Mouse (Mus musculus) skeletal muscle tissue, adult 2 months (tissue): ENCODE measurements at regions not wholly inside any gene's neighbourhood (a gene's known extent, or its start where the extent isn't known, plus 50 kb on each side); places are given as distances from the start of the nearest gene placed in this dataset.
"Not testable (repeated sequence)": the region's sequence is repeated elsewhere in the genome, so short reads cannot be mapped to it uniquely, and the experiment has no call there.

Experiments
- DNase-seq: peaks from one replicate; pipeline ENCODE4 v3.0.0-alpha.2; 2012; ENCODE audit warnings: low read depth, low spot score

DNA sequence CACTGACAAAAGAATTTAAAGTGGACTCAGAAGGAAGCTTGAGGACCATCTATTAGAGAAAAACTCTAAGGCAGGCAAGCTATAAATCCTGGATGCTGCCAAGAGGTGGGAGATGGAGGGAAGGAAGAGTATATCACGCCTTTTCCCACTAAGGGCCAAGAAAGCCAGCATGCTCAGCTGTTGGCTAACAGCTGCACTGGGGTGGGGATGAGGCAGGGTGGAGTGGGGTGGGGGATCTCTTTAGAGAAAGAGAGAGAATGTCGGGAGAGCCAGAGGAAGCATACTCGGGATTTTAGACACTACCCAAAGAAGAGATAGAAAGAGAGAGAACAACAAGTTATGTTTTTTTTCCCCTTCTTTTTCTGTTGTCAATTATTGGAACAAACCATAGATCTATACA lies 115.2 kb upstream of the Shb start:
- no peak for DNase-seq

DNA sequence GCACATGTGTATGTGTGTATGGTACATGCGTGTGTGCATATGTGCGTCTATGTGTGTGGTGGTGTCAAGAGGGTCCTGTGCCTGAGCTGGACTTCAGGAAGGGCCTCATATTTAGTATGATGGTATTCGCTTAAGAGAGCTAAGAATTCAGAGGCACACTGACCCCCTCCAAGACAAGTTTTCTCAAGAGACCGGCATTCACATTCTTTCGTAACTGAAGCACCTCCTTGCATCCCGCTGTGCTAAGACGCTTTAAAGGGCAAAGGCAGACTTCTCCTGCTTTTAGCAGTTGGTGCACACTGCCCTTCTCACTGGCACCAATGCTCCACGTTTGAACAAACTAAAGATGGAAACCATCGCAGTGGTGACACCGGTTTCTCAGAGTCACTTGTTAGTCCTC lies 110.3 kb upstream of the Shb start:
- DNase-seq, result no peak

- peak; percentile 26 for DNase-seq
Observed at GRCm38 (mm10) chr4:45641272-45641671, 109.0 kb upstream of the Shb start.

DNA sequence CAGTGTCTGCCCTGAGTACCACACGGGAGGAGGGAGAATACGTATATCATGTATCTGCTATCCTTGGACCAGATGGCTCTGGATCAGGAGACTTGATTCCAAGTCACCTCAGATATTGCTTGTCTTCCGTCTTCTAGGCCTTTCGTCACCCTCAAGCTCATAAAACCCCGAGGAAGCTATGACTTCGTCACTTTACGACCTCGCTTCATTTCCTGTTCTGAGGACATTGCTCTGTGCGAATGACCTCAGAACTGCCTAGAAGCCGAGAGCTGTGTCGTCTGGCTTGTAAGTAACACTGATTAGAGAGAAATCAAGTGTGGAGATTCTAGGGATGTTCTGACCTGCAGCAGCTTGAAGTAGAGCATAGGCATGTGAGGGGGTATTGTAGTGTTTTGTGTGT lies 108.4 kb upstream of the Shb start:
- DNase-seq, result no peak

GRCm38 (mm10) chr4:45639397-45640034 lies 107.2 kb upstream of the Shb start:
- no peak for DNase-seq

- DNase-seq, result no peak
Observed at GRCm38 (mm10) chr4:45638411-45638810, 106.1 kb upstream of the Shb start.

- no peak for DNase-seq
Observed at GRCm38 (mm10) chr4:45631276-45632045, 99.2 kb upstream of the Shb start.

DNA sequence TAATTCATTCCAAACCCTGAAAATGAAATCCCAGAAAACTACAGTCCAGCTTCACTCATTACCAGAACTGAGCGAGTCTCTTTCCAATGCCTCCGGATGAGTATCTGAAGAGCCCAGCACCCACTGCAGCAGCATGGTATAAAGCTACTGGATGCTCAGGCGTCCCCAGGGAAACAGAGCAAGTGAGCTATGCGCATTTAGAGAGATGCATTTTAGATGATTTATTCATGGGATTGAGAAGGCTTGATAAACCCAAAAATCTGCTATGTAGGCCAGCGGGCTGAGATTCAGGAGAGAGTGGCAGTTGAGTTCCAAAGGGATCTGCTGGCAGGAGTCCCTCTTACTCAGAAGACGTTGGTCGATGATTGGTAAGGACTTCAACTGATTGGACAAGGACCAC lies 93.4 kb upstream of the Shb start:
- DNase-seq, result no peak

DNA sequence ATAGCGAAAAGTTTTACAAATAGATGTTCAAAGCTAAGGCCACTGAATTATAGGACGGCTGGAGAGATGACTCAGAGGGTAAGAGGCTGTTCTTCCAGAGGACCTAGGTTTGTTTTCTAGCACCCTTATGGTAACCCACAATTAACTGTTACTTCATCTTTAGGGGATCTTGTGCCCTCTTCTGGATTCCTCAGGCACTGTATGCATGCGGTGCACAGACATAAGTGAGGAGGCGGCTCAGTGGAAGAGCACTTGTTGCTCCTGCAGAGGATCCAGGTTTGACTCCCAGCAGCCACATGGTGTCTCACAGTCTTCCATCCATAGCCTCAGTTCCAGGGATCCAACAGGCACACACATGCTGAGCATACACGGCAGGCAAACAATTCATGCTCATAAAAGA lies 89.7 kb upstream of the Shb start:
- no peak for DNase-seq

DNA sequence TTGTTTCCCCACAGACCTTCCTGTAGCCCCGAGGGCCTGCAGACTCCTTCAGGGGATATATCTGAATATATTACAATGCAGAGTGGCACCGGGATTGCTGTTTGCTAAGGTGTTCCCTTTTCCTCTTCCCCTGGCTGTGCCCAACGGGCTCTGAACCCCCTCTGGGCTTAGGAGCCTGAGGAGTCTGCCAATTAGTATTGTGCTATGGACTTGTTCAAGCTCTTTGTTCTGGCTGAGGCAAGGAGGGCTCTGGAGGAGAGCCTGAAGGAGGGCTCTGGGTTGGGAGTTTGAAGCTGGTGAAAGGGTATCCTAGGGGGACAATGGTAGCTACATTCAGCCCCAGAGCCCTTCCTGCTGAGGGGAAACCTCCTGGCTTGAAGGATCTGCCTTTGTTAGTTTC lies 84.9 kb upstream of the Shb start:
- no peak for DNase-seq

DNA sequence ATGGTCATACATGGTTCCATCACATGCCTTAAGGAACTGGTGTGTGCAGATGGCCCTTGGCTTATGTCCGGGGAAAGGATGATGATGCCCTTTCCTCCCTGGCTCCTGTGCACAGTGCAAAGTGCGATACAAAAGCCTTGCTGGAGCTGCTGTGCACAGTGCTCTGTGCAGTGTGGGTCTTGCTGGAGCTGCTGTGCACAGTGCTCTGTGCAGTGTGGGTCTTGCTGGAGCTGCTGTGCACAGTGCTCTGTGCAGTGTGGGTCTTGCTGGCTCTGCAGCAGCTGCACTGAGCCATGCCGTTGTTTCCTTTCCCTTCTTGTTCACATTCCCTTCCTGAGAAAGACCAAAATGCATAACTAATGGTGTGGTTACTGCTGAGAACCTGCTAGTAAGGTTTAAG lies 81.2 kb upstream of the Shb start:
- DNase-seq, result not testable (repeated sequence)

GRCm38 (mm10) chr4:45612132-45612531 lies 79.9 kb upstream of the Shb start:
- DNase-seq, result peak; percentile 32

DNA sequence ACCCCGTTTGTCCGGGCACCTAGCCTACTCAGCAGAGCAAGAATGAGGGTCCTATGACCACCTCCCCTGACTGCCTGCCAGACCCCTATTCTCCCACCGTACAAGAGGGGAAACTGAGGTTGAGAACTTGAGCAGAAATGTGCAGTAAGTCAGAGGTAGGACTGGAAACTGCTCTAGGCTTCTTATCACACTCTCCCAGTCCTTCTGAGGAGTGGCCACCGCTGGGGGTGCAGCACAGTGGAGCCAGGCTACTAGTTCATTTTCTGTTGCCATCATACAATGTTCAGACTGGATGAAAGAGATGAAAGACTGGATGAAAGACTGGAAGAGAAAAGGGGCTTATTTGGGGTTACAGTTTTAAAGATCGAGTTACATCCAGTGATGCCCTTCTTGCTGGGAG lies 78.7 kb upstream of the Shb start:
- DNase-seq, result no peak

GRCm38 (mm10) chr4:45606578-45606977 lies 74.3 kb upstream of the Shb start:
- DNase-seq, result peak; percentile 25

GRCm38 (mm10) chr4:45605681-45606080 lies 73.4 kb upstream of the Shb start:
- peak; percentile 31 for DNase-seq

DNA sequence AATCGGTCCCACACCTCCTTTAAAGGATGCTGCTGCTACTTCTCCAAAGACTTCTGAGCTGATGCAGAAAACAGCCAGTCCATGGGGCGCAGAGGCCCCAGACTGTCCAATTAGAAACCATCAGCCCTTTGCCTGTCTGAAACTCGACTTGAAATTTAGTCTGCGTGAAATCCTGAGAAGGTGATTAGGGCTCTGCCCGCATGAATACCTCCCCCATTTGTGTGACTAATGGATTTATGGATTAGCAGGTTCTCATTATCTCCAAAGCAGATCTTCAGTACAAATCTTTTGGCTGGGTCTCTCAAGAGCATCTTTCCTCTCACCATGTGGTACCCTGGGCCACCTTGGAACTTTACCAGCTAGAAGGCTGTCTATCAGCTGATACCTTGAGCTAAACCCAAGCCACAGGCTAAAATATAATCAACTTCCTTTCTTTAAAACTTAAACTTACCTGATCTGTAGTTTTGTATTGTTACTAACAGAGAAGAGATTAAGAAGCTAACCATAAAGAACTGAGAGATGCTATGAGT lies 72.1 kb upstream of the Shb start:
- no peak for DNase-seq

DNA sequence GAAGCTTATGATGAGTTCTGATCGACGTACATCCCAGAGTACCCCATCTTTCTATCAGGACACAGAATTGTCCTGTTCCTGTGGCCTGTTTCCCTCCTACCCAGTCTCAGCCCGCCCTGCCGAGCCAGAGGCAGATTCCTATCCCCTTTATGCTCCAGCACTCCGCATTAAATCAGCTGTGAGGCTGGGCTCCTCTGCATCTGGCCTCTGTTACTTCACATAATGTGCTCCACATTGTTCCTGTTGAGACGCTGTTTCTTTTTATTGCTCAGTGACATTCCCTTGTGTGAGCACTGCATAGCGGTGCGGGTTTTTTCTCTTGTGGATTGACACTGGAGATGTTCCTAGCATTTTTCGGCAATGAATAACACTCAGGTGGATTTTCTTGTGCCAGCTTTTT lies 68.2 kb upstream of the Shb start:
- no peak for DNase-seq

- no peak for DNase-seq
Observed at GRCm38 (mm10) chr4:45593435-45593991, 61.2 kb upstream of the Shb start.

DNA sequence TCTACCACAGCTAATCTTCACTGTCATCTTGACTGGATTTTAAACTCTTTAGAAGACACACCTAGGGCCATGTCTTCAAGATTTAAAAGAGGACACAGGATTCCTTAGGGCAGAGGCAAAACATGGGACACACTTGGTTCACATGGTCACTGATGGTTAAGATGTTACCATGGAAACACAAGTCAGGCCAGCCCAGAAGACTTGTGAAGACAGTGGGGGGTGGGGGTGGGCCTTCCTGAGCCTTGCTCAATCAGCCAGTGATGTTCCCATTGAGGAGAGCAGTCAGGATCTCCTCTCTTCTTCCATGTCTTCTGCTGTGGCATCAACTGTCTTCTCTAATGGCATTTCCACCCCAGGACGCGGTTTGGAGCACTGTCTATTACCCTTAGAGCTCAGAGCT lies 60.5 kb upstream of the Shb start:
- DNase-seq, result no peak

DNA sequence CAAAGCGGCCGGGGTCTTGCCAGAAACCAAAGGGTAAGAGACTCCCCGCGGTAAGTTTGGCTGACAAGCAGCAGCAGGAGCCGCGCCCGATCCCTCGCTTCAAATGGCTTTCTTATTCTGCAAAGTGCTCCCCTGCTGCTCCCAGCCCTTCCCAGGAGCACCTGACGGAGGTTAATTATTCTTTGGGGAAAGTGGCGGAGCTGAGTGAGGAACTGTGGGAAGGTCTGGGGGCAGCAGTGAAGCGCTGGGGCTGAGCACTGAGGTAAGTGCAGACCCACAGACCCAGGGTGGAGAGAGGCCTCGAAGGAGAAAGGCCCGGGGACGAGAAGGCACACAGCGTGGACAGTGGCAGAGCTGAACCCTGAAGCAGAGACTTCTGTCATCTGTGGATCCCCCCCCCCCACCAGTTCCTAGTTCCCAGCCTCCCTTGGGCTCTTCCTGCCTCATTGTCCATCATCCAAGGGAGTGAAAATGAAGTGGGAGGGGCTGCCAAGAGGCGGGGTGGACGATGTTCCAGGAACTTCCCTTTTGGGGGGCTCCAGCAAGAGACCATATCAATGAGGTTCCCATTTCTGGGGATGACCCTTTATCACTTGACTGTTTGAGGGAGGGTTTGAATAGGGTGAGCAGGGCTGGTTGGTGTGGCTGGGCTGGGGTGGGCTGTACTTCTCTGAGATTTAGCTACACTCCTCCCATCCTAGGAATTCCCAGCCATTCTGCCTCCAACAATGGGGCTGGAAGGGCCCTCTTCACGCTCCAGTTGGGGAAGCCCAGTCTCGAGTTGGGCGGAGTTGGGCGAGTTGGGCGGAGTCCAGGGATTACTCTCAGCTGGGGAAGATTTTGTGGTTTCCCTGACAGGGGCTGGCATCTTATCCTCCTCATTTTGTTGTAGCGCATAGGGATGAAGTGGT lies 59.4 kb upstream of the Shb start:
- DNase-seq, result no peak

DNA sequence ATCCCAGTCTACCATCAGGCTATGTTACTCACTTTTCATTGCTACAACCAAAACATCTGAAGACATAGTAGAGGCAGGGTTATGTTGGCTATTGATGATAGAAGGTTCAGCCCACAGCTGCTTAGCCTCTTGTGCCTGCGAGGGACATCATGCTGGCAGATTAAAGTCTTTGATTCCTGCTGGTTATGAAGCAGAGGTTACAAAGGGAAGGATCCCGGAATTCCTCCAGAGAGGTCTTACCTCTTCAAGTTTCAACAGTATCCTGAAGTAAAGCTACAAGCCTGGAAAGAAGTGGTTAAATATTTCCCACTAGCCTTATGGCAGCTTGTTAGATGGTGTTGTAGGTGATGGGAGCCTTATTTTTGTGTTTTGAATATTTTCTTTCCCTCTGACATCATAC lies 58.6 kb upstream of the Shb start:
- no peak for DNase-seq

- no peak for DNase-seq
Observed at GRCm38 (mm10) chr4:45588322-45588721, 56.1 kb upstream of the Shb start.
